ENCODE assay signal across 29 mouse cellular contexts in the genomic region with DNA sequence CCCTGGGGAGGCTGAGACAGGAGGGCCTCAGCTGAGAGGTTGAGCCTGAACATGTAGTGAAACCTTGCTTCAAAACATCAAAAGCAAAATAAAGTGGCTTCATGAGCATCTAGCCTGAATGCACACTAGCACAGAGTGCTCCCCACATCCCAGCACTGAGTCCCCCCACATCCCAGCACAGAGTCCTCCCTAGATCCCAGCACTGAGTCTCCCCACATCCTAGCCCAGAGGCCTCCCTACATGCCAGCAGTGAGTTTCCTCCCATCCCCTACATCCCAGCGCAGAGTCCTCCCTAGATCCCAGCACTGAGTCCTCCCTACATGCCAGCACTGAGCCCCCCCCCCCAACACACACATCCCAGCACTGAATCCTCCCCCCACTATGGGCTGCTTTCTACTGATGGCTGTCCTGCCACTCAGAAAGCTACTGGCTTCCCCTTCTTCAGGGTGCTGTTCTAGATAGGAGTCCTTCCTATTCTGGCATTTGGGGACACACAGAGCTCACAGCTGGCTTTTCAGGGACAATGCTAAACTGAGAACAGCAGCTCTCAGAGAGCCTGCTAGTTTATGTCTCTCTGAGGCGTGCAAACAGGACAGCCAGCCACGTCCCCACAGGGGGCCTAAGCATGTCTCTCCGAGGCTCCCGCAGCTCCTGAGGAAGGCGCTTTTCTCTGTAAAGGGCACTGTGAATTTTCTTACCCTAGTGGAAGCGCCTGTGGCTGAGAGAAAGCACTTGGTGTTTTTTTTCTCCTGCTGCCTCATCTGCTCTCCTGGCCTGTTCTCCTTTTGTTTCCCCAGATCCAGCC. TPM values are rescaled to one million over a fixed set of nuclear protein-coding genes. Genes with fewer than 3 reads are reported as not detected.
DNase-seq lines count a peak whose midpoint lies in the region; ATAC-seq and TF ChIP-seq lines count a peak whose summit lies in the region.
"Had no signal": no experiment of that assay in that cellular context is flagged by ENCODE, and none has a peak within 500 bp of the region (broad histone marks: within the 10 kb centered on the region; RNA-seq: fewer than 3 reads in every experiment).

No protein-coding gene starts in this region.

- H3K27me3 ChIP-seq in embryonic facial prominence, embryonic 13.5 days: peaks cover 21% of the 10 kb centered on the region
- peaks cover 40% of the 10 kb centered on the region for H3K27me3 ChIP-seq in embryonic facial prominence, embryonic 10.5 days (replicated peaks; ENCODE audit: low read depth, poor library complexity, severe bottlenecking)
- peaks cover 7% of the 10 kb centered on the region; the same call in 1 of the 2 replicates for H3K27me3 ChIP-seq in hindbrain, embryonic 13.5 days
- no peaks in the 10 kb centered on the region for H3K27me3 ChIP-seq in hindbrain, embryonic 11.5 days (ENCODE audit: control insufficient read depth, insufficient read depth, low read length)
- H3K27me3 ChIP-seq in hindbrain, postnatal 0 days (ENCODE audit: insufficient read depth, low read length): no peaks in the 10 kb centered on the region
- no peaks in the 10 kb centered on the region for H3K27me3 ChIP-seq in midbrain, embryonic 16.5 days (ENCODE audit: control insufficient read depth, insufficient read depth, low read depth, low read length)
- H3K27me3 ChIP-seq: embryonic facial prominence, embryonic 15.5 days had no signal

- 0 out of 2 replicates have a peak overlapping the region, but pooled peaks have one; percentile 21 for H3K9ac ChIP-seq in embryonic facial prominence, embryonic 13.5 days
- H3K9ac ChIP-seq in hindbrain, embryonic 13.5 days: no peak overlapping the region; the same call in 1 of the 2 replicates
- H3K9ac ChIP-seq in hindbrain, embryonic 11.5 days (ENCODE audit: low read depth, low read length): no peak overlapping the region
- no peak overlapping the region for H3K9ac ChIP-seq in hindbrain, postnatal 0 days (replicated peaks; ENCODE audit: low read length)
- H3K9ac ChIP-seq in midbrain, embryonic 16.5 days (ENCODE audit: low read depth, low read length): 0 out of 2 replicates have a peak overlapping the region, but pooled peaks have one; percentile 38
- H3K9ac ChIP-seq: embryonic facial prominence, embryonic 15.5 days; heart, embryonic 15.5 days; liver, embryonic 14.5 days; lung, embryonic 15.5 days had no signal

- no peak overlapping the region for H3K27ac ChIP-seq in embryonic facial prominence, embryonic 13.5 days
- H3K27ac ChIP-seq in embryonic facial prominence, embryonic 10.5 days (replicated peaks): no peak overlapping the region
- H3K27ac ChIP-seq in hindbrain, embryonic 13.5 days: peak overlapping the region; percentile 56
- no peak overlapping the region for H3K27ac ChIP-seq in hindbrain, embryonic 11.5 days (ENCODE audit: low read depth, low read length)
- no peak overlapping the region for H3K27ac ChIP-seq in hindbrain, postnatal 0 days
- peak overlapping the region; percentile 69 for H3K27ac ChIP-seq in midbrain, embryonic 16.5 days (ENCODE audit: low read length)
- H3K27ac ChIP-seq: embryonic facial prominence, embryonic 15.5 days; heart, embryonic 15.5 days; layer of hippocampus, adult 2 months; liver, embryonic 14.5 days; lung, embryonic 15.5 days had no signal

- H3K36me3 ChIP-seq in embryonic facial prominence, embryonic 13.5 days: no peaks in the 10 kb centered on the region
- H3K36me3 ChIP-seq in embryonic facial prominence, embryonic 10.5 days (replicated peaks): no peaks in the 10 kb centered on the region
- no peaks in the 10 kb centered on the region for H3K36me3 ChIP-seq in hindbrain, embryonic 13.5 days
- H3K36me3 ChIP-seq in hindbrain, embryonic 11.5 days (ENCODE audit: control insufficient read depth, insufficient read depth, low read length): no peaks in the 10 kb centered on the region
- H3K36me3 ChIP-seq in hindbrain, postnatal 0 days (ENCODE audit: insufficient read depth, low read length): no peaks in the 10 kb centered on the region
- H3K36me3 ChIP-seq in midbrain, embryonic 16.5 days (ENCODE audit: control insufficient read depth, insufficient read depth, low read length): no peaks in the 10 kb centered on the region
- H3K36me3 ChIP-seq: embryonic facial prominence, embryonic 15.5 days; heart, embryonic 15.5 days; lung, embryonic 15.5 days had no signal

- no peak overlapping the region for H3K4me2 ChIP-seq in embryonic facial prominence, embryonic 13.5 days
- H3K4me2 ChIP-seq in hindbrain, embryonic 13.5 days: no peak overlapping the region
- H3K4me2 ChIP-seq in hindbrain, embryonic 11.5 days (replicated peaks; ENCODE audit: low read depth, low read length): no peak overlapping the region
- no peak overlapping the region for H3K4me2 ChIP-seq in hindbrain, postnatal 0 days (ENCODE audit: low read depth, low read length)
- H3K4me2 ChIP-seq in midbrain, embryonic 16.5 days (ENCODE audit: low read length): no peak overlapping the region
- H3K4me2 ChIP-seq: embryonic facial prominence, embryonic 15.5 days; heart, embryonic 15.5 days; lung, embryonic 15.5 days had no signal

- WGBS in embryonic facial prominence, embryonic 13.5 days: 31% methylated on average over 7 of the region's 7 CpGs
- 31% methylated on average over 7 of the region's 7 CpGs for WGBS in embryonic facial prominence, embryonic 10.5 days
- 25% methylated on average over 7 of the region's 7 CpGs for WGBS in hindbrain, embryonic 13.5 days
- 21% methylated on average over 7 of the region's 7 CpGs for WGBS in hindbrain, embryonic 11.5 days
- WGBS in hindbrain, postnatal 0 days: 29% methylated on average over 7 of the region's 7 CpGs
- WGBS in midbrain, embryonic 16.5 days: 20% methylated on average over 7 of the region's 7 CpGs

- no peak for DNase-seq in embryonic facial prominence, embryonic 10.5 days (ENCODE audit: low spot score)
- no peak for DNase-seq in hindbrain, embryonic 11.5 days (ENCODE audit: low spot score)
- peak; percentile 35 for DNase-seq in hindbrain, postnatal 0 days (ENCODE audit: low spot score)
- no peak for DNase-seq in frontal cortex, postnatal 25 days (ENCODE audit: low spot score in 2 of 2)
- no peak for DNase-seq in frontal cortex, postnatal 36 days (ENCODE audit: low spot score in 2 of 2)
- DNase-seq: adrenal gland, adult 8-10 months; cerebellum, adult 11-12 months; cerebellum, postnatal 14 days; gastrocnemius, postnatal 10 days; heart, adult 18-20 months; kidney, adult 11 months; kidney, postnatal 14 days; layer of hippocampus, postnatal 36 days; lung, postnatal 4 days; spleen, adult 18-20 months; thymus, adult 2 months had no signal

- no peaks in the 10 kb centered on the region for H3K4me1 ChIP-seq in embryonic facial prominence, embryonic 13.5 days
- H3K4me1 ChIP-seq in embryonic facial prominence, embryonic 10.5 days: peaks cover 9% of the 10 kb centered on the region; the same call in 1 of the 2 replicates
- peaks cover 5% of the 10 kb centered on the region for H3K4me1 ChIP-seq in hindbrain, embryonic 13.5 days (replicated peaks)
- peaks cover 2% of the 10 kb centered on the region; the same call in 1 of the 2 replicates for H3K4me1 ChIP-seq in hindbrain, embryonic 11.5 days (replicated peaks; ENCODE audit: control insufficient read depth, insufficient read depth, low read length)
- no peaks in the 10 kb centered on the region for H3K4me1 ChIP-seq in hindbrain, postnatal 0 days (ENCODE audit: insufficient read depth, low read length)
- peaks cover 7% of the 10 kb centered on the region for H3K4me1 ChIP-seq in midbrain, embryonic 16.5 days (ENCODE audit: control insufficient read depth, insufficient read depth, low read length)
- H3K4me1 ChIP-seq: embryonic facial prominence, embryonic 15.5 days; heart, embryonic 15.5 days; lung, embryonic 15.5 days had no signal

- TF ChIP-seq CTCF in hindbrain, postnatal 0 days (IDR thresholded peaks at IDR 0.05; ENCODE audit: low read depth): no peak

- H3K9me3 ChIP-seq in embryonic facial prominence, embryonic 13.5 days: no peaks in the 10 kb centered on the region
- H3K9me3 ChIP-seq in embryonic facial prominence, embryonic 10.5 days: no peaks in the 10 kb centered on the region
- H3K9me3 ChIP-seq in hindbrain, embryonic 13.5 days: no peaks in the 10 kb centered on the region
- no peaks in the 10 kb centered on the region for H3K9me3 ChIP-seq in hindbrain, embryonic 11.5 days (ENCODE audit: control insufficient read depth, low read length)
- H3K9me3 ChIP-seq in hindbrain, postnatal 0 days (ENCODE audit: low read length): no peaks in the 10 kb centered on the region
- H3K9me3 ChIP-seq in midbrain, embryonic 16.5 days (replicated peaks; ENCODE audit: control insufficient read depth, low read length, poor library complexity, severe bottlenecking): no peaks in the 10 kb centered on the region
- H3K9me3 ChIP-seq: embryonic facial prominence, embryonic 15.5 days; heart, embryonic 15.5 days; lung, embryonic 15.5 days had no signal

- ATAC-seq in embryonic facial prominence, embryonic 13.5 days (ENCODE audit: insufficient number of reproducible peaks, insufficient read depth, low FRiP score, low TSS enrichment, low read depth): no peak
- no peak for ATAC-seq in hindbrain, embryonic 13.5 days (ENCODE audit: low FRiP score)
- no peak for ATAC-seq in hindbrain, embryonic 11.5 days (ENCODE audit: low FRiP score)
- ATAC-seq in hindbrain, postnatal 0 days: no peak
- ATAC-seq in midbrain, embryonic 16.5 days: no peak

- H3K4me3 ChIP-seq in embryonic facial prominence, embryonic 13.5 days: no peak overlapping the region
- no peak overlapping the region for H3K4me3 ChIP-seq in embryonic facial prominence, embryonic 10.5 days
- H3K4me3 ChIP-seq in hindbrain, embryonic 13.5 days: no peak overlapping the region
- H3K4me3 ChIP-seq in hindbrain, embryonic 11.5 days (ENCODE audit: low read depth, low read length): no peak overlapping the region
- no peak overlapping the region for H3K4me3 ChIP-seq in hindbrain, postnatal 0 days (ENCODE audit: low read length)
- no peak overlapping the region for H3K4me3 ChIP-seq in midbrain, embryonic 16.5 days (ENCODE audit: low read depth, low read length)
- H3K4me3 ChIP-seq: embryonic facial prominence, embryonic 15.5 days; heart, embryonic 15.5 days; layer of hippocampus, adult 2 months; lung, embryonic 15.5 days had no signal

RNA-seq across cellular contexts. Expression of a gene that starts 2.1 kb away (rescaled TPM):
- not detected in 2 replicates for polyA plus RNA-seq in embryonic facial prominence, embryonic 13.5 days (2015; fragmentation: Nextera tagmentation; extraction: Ambion mirVana)
- not detected in 2 replicates for polyA plus RNA-seq in embryonic facial prominence, embryonic 10.5 days (2016; fragmentation: Nextera tagmentation; extraction: Ambion mirVana)
- polyA plus RNA-seq in hindbrain, embryonic 13.5 days (2015; fragmentation: Nextera tagmentation; extraction: Ambion mirVana): 0.63 and 0.95 TPM in 2 replicates
- not detected in 2 replicates for polyA plus RNA-seq in hindbrain, embryonic 11.5 days (2014; fragmentation: Nextera tagmentation; extraction: Ambion mirVana)
- total RNA-seq in hindbrain, postnatal 0 days (2014; rRNA removed): not detected in 2 replicates
- polyA plus RNA-seq in hindbrain, postnatal 0 days (2015; fragmentation: Nextera tagmentation; extraction: Ambion mirVana): 0.28 TPM in 1 of 2 replicates, not detected in the other
- 0.28 and 0.63 TPM in 2 replicates for polyA plus RNA-seq in midbrain, embryonic 16.5 days (2015; fragmentation: Nextera tagmentation; extraction: Ambion mirVana)
- total RNA-seq: adrenal gland, adult 8-10 months; gastrocnemius, postnatal 10 days; heart, adult 18-20 months; hematopoietic stem cell, adult 5-6 weeks; layer of hippocampus, adult 2 months; layer of hippocampus, postnatal 36 days; left cerebral cortex, postnatal 14 days had no signal
- polyA plus RNA-seq: embryonic facial prominence, embryonic 15.5 days; heart, embryonic 15.5 days; limb, embryonic 14.5 days; liver, embryonic 14.5 days; lung, embryonic 15.5 days; neural tube, embryonic 11.5 days; stomach, embryonic 14.5 days; thymus, adult 2 months had no signal

RNA-seq across cellular contexts. Expression of a gene that starts 40.4 kb away (rescaled TPM):
- polyA plus RNA-seq in embryonic facial prominence, embryonic 13.5 days (2015; fragmentation: Nextera tagmentation; extraction: Ambion mirVana): 0.34 and 0.37 TPM in 2 replicates
- polyA plus RNA-seq in embryonic facial prominence, embryonic 10.5 days (2016; fragmentation: Nextera tagmentation; extraction: Ambion mirVana): 1.00 and 1.4 TPM in 2 replicates
- 4.2 and 4.8 TPM in 2 replicates for polyA plus RNA-seq in hindbrain, embryonic 13.5 days (2015; fragmentation: Nextera tagmentation; extraction: Ambion mirVana)
- 2.9 and 4.8 TPM in 2 replicates for polyA plus RNA-seq in hindbrain, embryonic 11.5 days (2014; fragmentation: Nextera tagmentation; extraction: Ambion mirVana)
- total RNA-seq in hindbrain, postnatal 0 days (2014; rRNA removed): 2.0 and 4.8 TPM in 2 replicates
- polyA plus RNA-seq in hindbrain, postnatal 0 days (2015; fragmentation: Nextera tagmentation; extraction: Ambion mirVana): 0.50 and 0.70 TPM in 2 replicates
- polyA plus RNA-seq in midbrain, embryonic 16.5 days (2015; fragmentation: Nextera tagmentation; extraction: Ambion mirVana): 2.8 and 4.0 TPM in 2 replicates
- total RNA-seq: hematopoietic stem cell, adult 5-6 weeks had no signal
- polyA plus RNA-seq: heart, embryonic 15.5 days; liver, embryonic 14.5 days; thymus, adult 2 months had no signal

RNA-seq across cellular contexts. Expression of a gene that starts 40.4 kb away (rescaled TPM):
- polyA plus RNA-seq in embryonic facial prominence, embryonic 13.5 days (2015; fragmentation: Nextera tagmentation; extraction: Ambion mirVana): 1.2 and 1.8 TPM in 2 replicates
- 1.9 and 2.0 TPM in 2 replicates for polyA plus RNA-seq in embryonic facial prominence, embryonic 10.5 days (2016; fragmentation: Nextera tagmentation; extraction: Ambion mirVana)
- 24.8 and 25.7 TPM in 2 replicates for polyA plus RNA-seq in hindbrain, embryonic 13.5 days (2015; fragmentation: Nextera tagmentation; extraction: Ambion mirVana)
- polyA plus RNA-seq in hindbrain, embryonic 11.5 days (2014; fragmentation: Nextera tagmentation; extraction: Ambion mirVana): 8.9 and 11.3 TPM in 2 replicates
- 10.9 and 16.6 TPM in 2 replicates for total RNA-seq in hindbrain, postnatal 0 days (2014; rRNA removed)
- polyA plus RNA-seq in hindbrain, postnatal 0 days (2015; fragmentation: Nextera tagmentation; extraction: Ambion mirVana): 7.9 and 9.0 TPM in 2 replicates
- polyA plus RNA-seq in midbrain, embryonic 16.5 days (2015; fragmentation: Nextera tagmentation; extraction: Ambion mirVana): 16.2 and 18.0 TPM in 2 replicates
- total RNA-seq: gastrocnemius, postnatal 10 days; heart, adult 18-20 months; hematopoietic stem cell, adult 5-6 weeks had no signal
- polyA plus RNA-seq: heart, embryonic 15.5 days; liver, embryonic 14.5 days; thymus, adult 2 months had no signal

Comparison
In these comparisons a context has a peak if more than half of its experiments do, and no peak if none do; other contexts are left out.
1. H3K27ac ChIP-seq: peak in hindbrain, embryonic 13.5 days (single experiment) and midbrain, embryonic 16.5 days (single experiment); none in embryonic facial prominence, embryonic 13.5 days (single experiment), embryonic facial prominence, embryonic 10.5 days (single experiment), hindbrain, embryonic 11.5 days (single experiment) and hindbrain, postnatal 0 days (single experiment).
2. H3K9ac ChIP-seq: peak in embryonic facial prominence, embryonic 13.5 days (single experiment) and midbrain, embryonic 16.5 days (single experiment); none in hindbrain, embryonic 13.5 days (single experiment), hindbrain, embryonic 11.5 days (single experiment) and hindbrain, postnatal 0 days (single experiment).